Mouse (Mus musculus): Measurements from ENCODE around the gene Gse1. TPM values are rescaled to one million over a fixed set of nuclear protein-coding genes. Genes with fewer than 3 reads are reported as not detected.
A peak's percentile ranks its signal among the peaks of the same experiment; 100 is the strongest.

The Gse1 gene
- total and polyA plus RNA-seq, 2 experiments from 2014 or later = 15.9 to 48.2 TPM

DNA sequence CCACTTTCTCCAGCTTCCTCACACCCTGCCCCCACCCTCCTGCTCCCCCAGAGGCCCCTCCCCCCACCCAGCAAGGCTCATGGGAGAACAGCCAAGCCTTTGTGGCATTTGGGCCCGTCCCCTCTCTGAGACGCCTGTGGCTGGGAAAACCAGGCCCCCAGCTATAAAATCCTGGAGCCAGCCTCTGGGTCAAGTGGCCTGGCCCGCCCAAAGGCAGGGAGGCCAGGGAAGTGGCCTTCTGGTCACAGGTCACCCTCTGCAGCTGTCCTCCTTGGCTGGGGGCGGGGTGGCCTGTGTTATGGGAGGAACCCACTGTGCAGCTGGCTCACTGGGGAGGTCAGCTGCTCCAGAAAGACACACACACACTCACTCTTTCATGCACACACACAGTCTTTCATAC, 37.2 kb downstream of the Gse1 start:
- Histone ChIP-seq H3K9ac (no peak overlapping the region), H3K36me3 (ENCODE audit: insufficient read depth) (no peaks in the 10 kb centered on the region), H3K4me3 (ENCODE audit: low read depth, low read length) (no peak overlapping the region), H3K4me2 (ENCODE audit: low read depth) (no peak overlapping the region), H3K9me3 (ENCODE audit: low read length) (no peaks in the 10 kb centered on the region), H3K27ac (ENCODE audit: low read depth, low read length) (peak overlapping the region; percentile 88), H3K27me3 (ENCODE audit: insufficient read depth, low read length) (no peaks in the 10 kb centered on the region), H3K4me1 (ENCODE audit: insufficient read depth) (peaks cover 25% of the 10 kb centered on the region)
- 16% methylated on average over 4 of the region's 4 CpGs for WGBS
- ATAC-seq = peak; percentile 7
- TF ChIP-seq CTCF (IDR thresholded peaks at IDR 0.05; ENCODE audit: low read depth) = no peak
- peak; percentile 74 for DNase-seq

DNA sequence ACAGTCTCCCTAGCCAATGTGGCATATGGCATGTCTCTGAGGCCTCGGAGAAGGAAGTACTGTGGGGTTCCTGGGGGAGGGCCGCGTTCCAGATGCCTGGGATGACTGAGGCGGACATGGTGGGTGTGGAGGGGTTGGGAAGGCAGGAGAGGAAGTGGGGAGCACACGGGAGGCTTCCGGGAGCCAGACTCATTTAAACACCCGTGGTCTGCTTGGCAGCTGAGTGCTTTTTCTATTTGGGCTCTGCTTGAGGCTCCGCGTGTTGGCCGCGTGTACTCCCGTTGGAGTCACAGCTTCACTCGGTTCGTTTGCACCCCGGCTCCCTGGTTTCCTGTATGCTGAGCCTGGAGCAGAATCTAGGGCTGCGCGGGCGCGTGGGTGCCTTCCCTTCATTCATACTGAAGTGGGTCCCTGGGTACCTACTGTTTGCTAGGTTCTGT, 40.3 kb downstream of the Gse1 start:
- H3K4me2 ChIP-seq (ENCODE audit: low read depth) = no peak overlapping the region
- H3K27me3 ChIP-seq (ENCODE audit: insufficient read depth, low read length) = no peaks in the 10 kb centered on the region
- peak overlapping the region; percentile 46; the same call in 1 of the 2 replicates for H3K27ac ChIP-seq (ENCODE audit: low read depth, low read length)
- DNase-seq (peak; percentile 67), ATAC-seq (peak; percentile 5; the same call in 1 of the 2 replicates)
- TF ChIP-seq CTCF (IDR thresholded peaks at IDR 0.05; ENCODE audit: low read depth) = no peak
- WGBS = 43% methylated on average over 19 of the region's 19 CpGs
- no peaks in the 10 kb centered on the region for H3K9me3 ChIP-seq (ENCODE audit: low read length)
- H3K4me1 ChIP-seq (ENCODE audit: insufficient read depth) = peaks cover 25% of the 10 kb centered on the region
- H3K36me3 ChIP-seq (ENCODE audit: insufficient read depth) = no peaks in the 10 kb centered on the region
- no peak overlapping the region for H3K4me3 ChIP-seq (ENCODE audit: low read depth, low read length)
- no peak overlapping the region for H3K9ac ChIP-seq

DNA sequence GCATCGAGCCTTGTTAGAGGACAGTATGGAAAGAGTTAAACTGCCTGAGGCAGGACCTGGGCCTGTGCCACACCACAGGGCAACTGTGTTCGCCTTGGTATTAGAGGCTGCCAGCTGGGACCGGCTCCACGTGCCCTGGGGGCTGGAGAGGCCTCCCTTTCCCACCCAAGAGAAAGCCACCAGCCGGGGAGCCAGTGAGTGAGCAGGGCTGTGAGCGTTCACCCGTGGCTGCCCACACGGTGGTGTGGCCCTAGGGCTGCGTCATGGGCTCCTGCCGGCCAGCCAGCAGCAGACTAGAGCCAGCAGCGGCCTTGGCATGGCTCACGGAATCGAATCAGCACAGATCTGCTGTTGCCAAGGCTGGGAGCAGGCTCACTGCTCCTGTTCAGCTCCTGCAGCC, 42.2 kb downstream of the Gse1 start:
- 30% methylated on average over 13 of the region's 13 CpGs for WGBS
- Histone ChIP-seq H3K27me3 (ENCODE audit: insufficient read depth, low read length) (no peaks in the 10 kb centered on the region), H3K9ac (no peak overlapping the region), H3K27ac (ENCODE audit: low read depth, low read length) (no peak overlapping the region), H3K4me1 (ENCODE audit: insufficient read depth) (peaks cover 20% of the 10 kb centered on the region), H3K36me3 (ENCODE audit: insufficient read depth) (no peaks in the 10 kb centered on the region), H3K4me3 (ENCODE audit: low read depth, low read length) (no peak overlapping the region), H3K4me2 (ENCODE audit: low read depth) (no peak overlapping the region; the same call in 1 of the 2 replicates), H3K9me3 (ENCODE audit: low read length) (no peaks in the 10 kb centered on the region)
- DNase-seq (peak; percentile 69), ATAC-seq (peak; percentile 62)
- TF ChIP-seq CTCF (IDR thresholded peaks at IDR 0.05; ENCODE audit: low read depth) = no peak

GRCm38 (mm10) chr8:120273430-120273829, 45.2 kb downstream of the Gse1 start:
- TF ChIP-seq CTCF (IDR thresholded peaks at IDR 0.05; ENCODE audit: low read depth) = no peak
- no peak overlapping the region for H3K27ac ChIP-seq (ENCODE audit: low read depth, low read length)
- H3K27me3 ChIP-seq (ENCODE audit: insufficient read depth, low read length) = no peaks in the 10 kb centered on the region
- no peak overlapping the region for H3K9ac ChIP-seq
- H3K36me3 ChIP-seq (ENCODE audit: insufficient read depth) = no peaks in the 10 kb centered on the region
- H3K4me3 ChIP-seq (ENCODE audit: low read depth, low read length) = no peak overlapping the region
- DNase-seq (no peak), ATAC-seq (no peak)
- no peaks in the 10 kb centered on the region for H3K9me3 ChIP-seq (ENCODE audit: low read length)
- peaks cover 15% of the 10 kb centered on the region for H3K4me1 ChIP-seq (ENCODE audit: insufficient read depth)
- 81% methylated on average over 4 of the region's 4 CpGs for WGBS
- H3K4me2 ChIP-seq (ENCODE audit: low read depth) = no peak overlapping the region

DNA sequence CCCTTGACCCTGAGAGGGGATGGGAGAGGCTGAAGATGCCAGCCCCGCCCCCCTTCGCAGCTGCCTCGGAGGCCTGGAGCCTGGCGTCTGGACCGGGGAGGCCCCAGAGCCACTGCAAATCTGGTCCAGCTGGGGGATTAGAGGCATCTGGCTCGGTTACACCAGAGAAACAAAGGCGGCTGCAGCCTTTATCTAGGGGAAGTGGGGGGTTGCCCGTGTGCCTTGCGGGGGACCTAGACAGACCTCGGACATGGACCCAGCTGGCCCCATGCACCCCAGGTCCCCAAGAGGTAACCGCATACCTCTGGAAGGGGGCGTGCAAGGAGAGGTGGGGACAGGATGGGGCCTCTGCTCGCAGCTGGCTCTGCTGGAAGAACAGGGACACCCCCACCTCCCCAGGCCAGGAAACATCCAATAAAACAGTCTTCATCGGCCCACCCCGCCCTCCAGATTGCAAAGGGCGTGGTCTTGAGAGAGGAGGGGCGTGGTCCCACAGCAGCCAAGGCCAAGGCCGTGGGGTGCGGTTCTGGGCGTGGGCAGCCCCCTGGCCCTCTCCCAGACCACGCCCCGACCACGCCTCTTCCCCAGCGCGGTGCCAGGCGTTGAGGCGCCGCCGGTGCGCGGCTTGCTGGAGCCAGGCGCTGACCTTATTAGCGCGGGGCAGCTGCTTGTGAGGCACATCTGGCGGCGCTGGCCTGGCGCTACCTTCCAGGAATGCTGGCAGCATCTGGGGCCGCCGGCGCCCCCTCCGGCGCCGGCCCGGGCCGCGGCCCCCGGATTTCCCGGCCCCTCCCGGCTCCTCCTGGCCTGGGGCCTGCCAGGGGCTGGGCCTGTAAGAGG, 48.0 kb downstream of the Gse1 start:
- peak overlapping the region; percentile 37 for H3K9ac ChIP-seq
- no peaks in the 10 kb centered on the region for H3K9me3 ChIP-seq (ENCODE audit: low read length)
- no peak overlapping the region for H3K27ac ChIP-seq (ENCODE audit: low read depth, low read length)
- 2% methylated on average over 48 of the region's 49 CpGs for WGBS
- H3K27me3 ChIP-seq (ENCODE audit: insufficient read depth, low read length) = no peaks in the 10 kb centered on the region
- H3K4me1 ChIP-seq (ENCODE audit: insufficient read depth) = peaks cover 9% of the 10 kb centered on the region
- H3K36me3 ChIP-seq (ENCODE audit: insufficient read depth) = no peaks in the 10 kb centered on the region
- peak overlapping the region; percentile 28 for H3K4me3 ChIP-seq (ENCODE audit: low read depth, low read length)
- no peak for DNase-seq
- H3K4me2 ChIP-seq (ENCODE audit: low read depth) = peak overlapping the region; percentile 62
- no peak for TF ChIP-seq CTCF (IDR thresholded peaks at IDR 0.05; ENCODE audit: low read depth)
- ATAC-seq = peak; percentile 66

DNA sequence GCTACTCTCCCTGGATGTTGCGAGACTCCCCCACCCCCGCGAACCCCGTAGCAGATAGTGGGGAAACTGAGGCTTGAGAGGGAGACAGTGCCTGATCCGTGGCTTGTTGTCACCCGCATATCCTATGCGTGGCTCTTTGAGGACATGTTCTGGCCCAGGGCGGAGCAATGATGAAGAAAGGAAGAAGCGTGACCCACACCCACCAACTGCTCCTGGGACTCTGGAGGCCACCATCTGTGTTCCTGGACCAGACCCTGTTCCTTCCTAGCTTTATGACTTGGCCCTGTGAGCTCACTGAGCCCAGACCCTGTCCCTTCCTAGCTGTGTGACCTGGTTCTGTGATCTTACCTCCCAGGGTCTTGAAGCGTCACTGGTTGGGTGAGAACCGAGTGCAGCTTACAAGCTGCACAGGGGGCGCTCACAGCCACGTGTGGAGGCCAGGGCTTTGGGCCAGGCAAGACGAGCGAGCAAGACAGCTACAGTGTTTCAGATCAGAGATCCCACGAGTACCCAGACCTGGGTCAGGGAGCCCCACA, 48.7 kb downstream of the Gse1 start:
- Histone ChIP-seq H3K9me3 (ENCODE audit: low read length) (no peaks in the 10 kb centered on the region), H3K4me1 (ENCODE audit: insufficient read depth) (peaks cover 9% of the 10 kb centered on the region), H3K4me2 (ENCODE audit: low read depth) (peak overlapping the region; percentile 62), H3K27ac (ENCODE audit: low read depth, low read length) (no peak overlapping the region), H3K9ac (peak overlapping the region; percentile 37), H3K4me3 (ENCODE audit: low read depth, low read length) (peak overlapping the region; percentile 28), H3K27me3 (ENCODE audit: insufficient read depth, low read length) (no peaks in the 10 kb centered on the region), H3K36me3 (ENCODE audit: insufficient read depth) (no peaks in the 10 kb centered on the region)
- ATAC-seq (no peak), DNase-seq (no peak)
- TF ChIP-seq CTCF (IDR thresholded peaks at IDR 0.05; ENCODE audit: low read depth) = peak; percentile 39
- 16% methylated on average over 16 of the region's 16 CpGs for WGBS

DNA sequence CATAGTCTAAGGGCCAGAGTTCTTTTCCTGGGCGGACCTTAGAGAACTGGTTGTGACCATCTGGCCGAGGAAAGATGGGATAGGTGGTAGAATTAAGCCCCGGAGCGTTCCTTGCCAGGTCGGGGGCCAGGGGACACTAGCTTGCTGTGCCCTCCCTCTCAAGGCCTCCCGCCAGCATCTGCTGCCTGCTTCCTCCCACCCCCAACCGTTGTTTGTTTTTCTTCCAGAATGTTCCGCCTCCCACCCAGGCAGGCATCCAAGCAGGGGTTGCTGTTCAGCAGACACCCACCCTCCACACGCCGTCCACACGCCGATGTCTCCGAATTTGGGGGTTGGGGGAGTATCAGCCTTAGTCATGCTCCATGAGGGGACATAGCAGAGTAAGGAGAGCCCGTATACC, 49.8 kb downstream of the Gse1 start:
- Histone ChIP-seq H3K36me3 (ENCODE audit: insufficient read depth) (no peaks in the 10 kb centered on the region), H3K27ac (ENCODE audit: low read depth, low read length) (no peak overlapping the region), H3K27me3 (ENCODE audit: insufficient read depth, low read length) (no peaks in the 10 kb centered on the region), H3K9me3 (ENCODE audit: low read length) (no peaks in the 10 kb centered on the region), H3K4me1 (ENCODE audit: insufficient read depth) (peaks cover 9% of the 10 kb centered on the region), H3K4me2 (ENCODE audit: low read depth) (no peak overlapping the region), H3K4me3 (ENCODE audit: low read depth, low read length) (no peak overlapping the region), H3K9ac (no peak overlapping the region)
- DNase-seq = no peak
- no peak for ATAC-seq
- no peak for TF ChIP-seq CTCF (IDR thresholded peaks at IDR 0.05; ENCODE audit: low read depth)
- WGBS = 68% methylated on average over 14 of the region's 14 CpGs
